Mouse (Mus musculus): ENCODE data around the gene Rcbtb1. TPM values are rescaled to one million over a fixed set of nuclear protein-coding genes. Genes with fewer than 3 reads are reported as not detected.

Rcbtb1 gene
- polyA plus RNA-seq (2014; fragmentation: Illumina TruSeq; extraction: RNeasy Lipid Tissue Mini Kit (QIAGEN cat#74804); ENCODE audit: low read depth, low replicate concordance), result 48.8 TPM

DNA sequence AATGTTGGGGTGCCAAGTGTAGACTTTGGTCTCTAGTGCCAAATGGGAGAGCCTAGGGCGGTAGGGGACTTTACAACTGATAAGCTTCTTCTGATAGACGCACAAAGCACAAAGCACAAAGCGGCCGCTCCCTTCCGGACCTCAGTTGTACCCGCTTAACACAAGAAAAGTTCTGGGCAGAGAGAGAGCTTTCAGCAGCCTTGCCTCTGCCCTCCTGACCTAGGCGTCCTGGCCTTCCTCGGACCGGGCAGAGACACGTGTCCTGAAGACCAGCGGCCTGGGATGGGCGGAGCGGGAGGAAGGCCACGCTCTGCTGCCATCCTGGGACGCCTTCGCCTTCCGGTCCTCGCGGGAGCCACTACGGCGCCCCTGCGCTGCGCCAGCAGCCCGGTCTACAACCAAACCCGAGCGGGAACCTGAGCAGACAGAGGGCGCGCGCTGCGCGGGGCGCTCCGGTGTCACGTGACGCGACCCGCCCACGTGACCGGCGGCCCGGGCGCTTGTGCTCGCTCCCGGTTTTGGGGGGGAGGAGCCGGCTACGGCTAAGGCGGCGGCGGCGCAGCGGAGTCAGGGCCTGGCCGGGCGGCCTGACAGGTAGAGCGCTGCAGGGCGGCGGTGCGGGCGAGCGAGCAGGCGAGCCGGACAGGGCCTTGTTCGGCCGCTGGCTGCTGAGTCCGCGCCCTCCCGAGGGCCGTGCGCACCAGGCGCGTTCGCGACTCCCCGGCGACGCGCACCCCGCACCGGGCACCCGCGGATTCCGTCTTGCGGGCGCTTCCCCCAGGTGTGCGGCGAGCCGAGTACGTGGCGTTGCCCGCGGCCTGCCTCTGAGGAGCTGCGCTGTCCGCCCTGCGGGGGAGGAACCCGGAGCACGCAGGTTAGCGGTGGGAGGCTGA lies at the start of gene Rcbtb1:
TSS of gene Rcbtb1 (plus strand) at position 499 of the 893 bp plus-strand sequence.

GRCm38 (mm10) chr14:59178649-59179048 lies 22.4 kb upstream of the Rcbtb1 start, which contains the start of gene Gm5142:
Gm5142 (minus strand) TSS chr14:59178749.

GRCm38 (mm10) chr14:59260056-59260455 lies 59.0 kb downstream of the Rcbtb1 start, which contains the start of gene Gm6904:
Gm6904 (minus strand) TSS chr14:59260216.

Other genes starting within 250 kb of the Rcbtb1 start
- gene 1700129C05Rik, start 58.3 kb upstream of the Rcbtb1 start, polyA plus RNA-seq (2014; fragmentation: Illumina TruSeq; extraction: RNeasy Lipid Tissue Mini Kit (QIAGEN cat#74804); ENCODE audit: low read depth, low replicate concordance), result not detected
- not detected for gene Gm5142, start 22.5 kb upstream of the Rcbtb1 start, polyA plus RNA-seq (2014; fragmentation: Illumina TruSeq; extraction: RNeasy Lipid Tissue Mini Kit (QIAGEN cat#74804); ENCODE audit: low read depth, low replicate concordance)
- not detected for gene Gm6904, start 59.0 kb downstream of the Rcbtb1 start, polyA plus RNA-seq (2014; fragmentation: Illumina TruSeq; extraction: RNeasy Lipid Tissue Mini Kit (QIAGEN cat#74804); ENCODE audit: low read depth, low replicate concordance)
- gene Phf11a, start 96.3 kb downstream of the Rcbtb1 start, polyA plus RNA-seq (2014; fragmentation: Illumina TruSeq; extraction: RNeasy Lipid Tissue Mini Kit (QIAGEN cat#74804); ENCODE audit: low read depth, low replicate concordance), result 1.0 TPM
- 8.6 TPM for gene Phf11b, start 140.1 kb downstream of the Rcbtb1 start, polyA plus RNA-seq (2014; fragmentation: Illumina TruSeq; extraction: RNeasy Lipid Tissue Mini Kit (QIAGEN cat#74804); ENCODE audit: low read depth, low replicate concordance)
- gene Phf11d, start 164.3 kb downstream of the Rcbtb1 start, polyA plus RNA-seq (2014; fragmentation: Illumina TruSeq; extraction: RNeasy Lipid Tissue Mini Kit (QIAGEN cat#74804); ENCODE audit: low read depth, low replicate concordance), result 14.4 TPM
- 1.5 TPM for gene Phf11c, start 194.2 kb downstream of the Rcbtb1 start, polyA plus RNA-seq (2014; fragmentation: Illumina TruSeq; extraction: RNeasy Lipid Tissue Mini Kit (QIAGEN cat#74804); ENCODE audit: low read depth, low replicate concordance)
- gene Setdb2, start 239.7 kb downstream of the Rcbtb1 start, polyA plus RNA-seq (2014; fragmentation: Illumina TruSeq; extraction: RNeasy Lipid Tissue Mini Kit (QIAGEN cat#74804); ENCODE audit: low read depth, low replicate concordance), result 17.4 TPM
- gene Cab39l, start 239.8 kb downstream of the Rcbtb1 start, polyA plus RNA-seq (2014; fragmentation: Illumina TruSeq; extraction: RNeasy Lipid Tissue Mini Kit (QIAGEN cat#74804); ENCODE audit: low read depth, low replicate concordance), result 209 TPM